Comparison of ENCODE assay signal across 16 mouse cellular contexts in genomic region chr13:111656309-111656708, GRCm38 (mm10). TPM values are rescaled to one million over a fixed set of nuclear protein-coding genes. Genes with fewer than 3 reads are reported as not detected.
DNase-seq lines count a peak whose midpoint lies in the region; ATAC-seq lines count a peak whose summit lies in the region.
"Had no signal": no experiment of that assay in that cellular context is flagged by ENCODE, and none has a peak within 500 bp of the region (broad histone marks: within the 10 kb centered on the region; RNA-seq: fewer than 3 reads in every experiment).

No protein-coding gene starts in this region.

- peak overlapping the region; percentile 73 for H3K4me2 ChIP-seq in liver, embryonic 12.5 days
- H3K4me2 ChIP-seq in forebrain, embryonic 11.5 days (ENCODE audit: low read depth, low read length, severe bottlenecking) = no peak overlapping the region
- H3K4me2 ChIP-seq: embryonic facial prominence, embryonic 12.5 days; forebrain, embryonic 12.5 days; heart, embryonic 12.5 days had no signal

- H3K9ac ChIP-seq in liver, embryonic 12.5 days = peak overlapping the region; percentile 25
- no peak overlapping the region for H3K9ac ChIP-seq in forebrain, embryonic 11.5 days (ENCODE audit: low read length)
- H3K9ac ChIP-seq: embryonic facial prominence, embryonic 12.5 days; forebrain, embryonic 12.5 days; heart, embryonic 12.5 days had no signal

- 16% methylated on average over 10 of the region's 10 CpGs for WGBS in liver, embryonic 12.5 days (ENCODE audit: insufficient replicate concordance)
- WGBS in forebrain, embryonic 10.5 days = 92% methylated on average over 10 of the region's 10 CpGs
- 81% methylated on average over 10 of the region's 10 CpGs for WGBS in forebrain, embryonic 11.5 days

- H3K27me3 ChIP-seq in liver, embryonic 12.5 days (replicated peaks) = no peaks in the 10 kb centered on the region
- no peaks in the 10 kb centered on the region for H3K27me3 ChIP-seq in forebrain, embryonic 10.5 days (ENCODE audit: poor library complexity, severe bottlenecking)
- no peaks in the 10 kb centered on the region for H3K27me3 ChIP-seq in forebrain, embryonic 11.5 days (ENCODE audit: control insufficient read depth, insufficient read depth, low read length)
- H3K27me3 ChIP-seq: embryonic facial prominence, embryonic 12.5 days; forebrain, embryonic 12.5 days; heart, embryonic 12.5 days had no signal

- no peaks in the 10 kb centered on the region for H3K36me3 ChIP-seq in liver, embryonic 12.5 days
- no peaks in the 10 kb centered on the region for H3K36me3 ChIP-seq in forebrain, embryonic 10.5 days (replicated peaks)
- H3K36me3 ChIP-seq in forebrain, embryonic 11.5 days (ENCODE audit: control insufficient read depth, insufficient read depth, low read length) = no peaks in the 10 kb centered on the region
- H3K36me3 ChIP-seq: embryonic facial prominence, embryonic 12.5 days; forebrain, embryonic 12.5 days; heart, embryonic 12.5 days had no signal

- peak; percentile 15 to 47 for DNase-seq in spleen, postnatal 36 days (ENCODE audit: low spot score in 2 of 2)
- DNase-seq in spleen, adult 18-20 months = no peak
- DNase-seq in forebrain, embryonic 10.5 days (ENCODE audit: extremely low spot score, low spot score) = no peak
- no peak for DNase-seq in right cerebral cortex, postnatal 4 days
- no peak for DNase-seq in forebrain, embryonic 11.5 days (ENCODE audit: low spot score)
- DNase-seq: cerebellum, adult 8-10 months; kidney, adult 2 months; kidney, postnatal 36 days; layer of hippocampus, adult 9-11 months; lung, postnatal 14 days had no signal

- H3K4me3 ChIP-seq in liver, embryonic 12.5 days = peak overlapping the region; percentile 36
- H3K4me3 ChIP-seq in forebrain, embryonic 10.5 days = no peak overlapping the region
- no peak overlapping the region for H3K4me3 ChIP-seq in forebrain, embryonic 11.5 days (ENCODE audit: low read depth, low read length)
- H3K4me3 ChIP-seq: embryonic facial prominence, embryonic 12.5 days; forebrain, embryonic 12.5 days; heart, embryonic 12.5 days had no signal

- peaks cover 59% of the 10 kb centered on the region for H3K4me1 ChIP-seq in liver, embryonic 12.5 days
- peaks cover 8% of the 10 kb centered on the region; the same call in 1 of the 2 replicates for H3K4me1 ChIP-seq in forebrain, embryonic 10.5 days
- no peaks in the 10 kb centered on the region for H3K4me1 ChIP-seq in forebrain, embryonic 11.5 days (replicated peaks; ENCODE audit: control insufficient read depth, insufficient read depth, low read length)
- H3K4me1 ChIP-seq: forebrain, embryonic 12.5 days; heart, embryonic 12.5 days had no signal

- H3K9me3 ChIP-seq in liver, embryonic 12.5 days (replicated peaks) = 0 out of 2 replicates have a peak, but pooled peaks cover under 1% of the 10 kb centered on the region
- H3K9me3 ChIP-seq in forebrain, embryonic 10.5 days = no peaks in the 10 kb centered on the region
- H3K9me3 ChIP-seq in forebrain, embryonic 11.5 days (ENCODE audit: control insufficient read depth, low read length) = no peaks in the 10 kb centered on the region
- H3K9me3 ChIP-seq: embryonic facial prominence, embryonic 12.5 days; forebrain, embryonic 12.5 days; heart, embryonic 12.5 days had no signal

- peak; percentile 20; the same call in 1 of the 2 replicates for ATAC-seq in common myeloid progenitor, adult 5-6 weeks (replicated peaks; ENCODE audit: low read depth, poor library complexity, severe bottlenecking)
- ATAC-seq in liver, embryonic 12.5 days = peak; percentile 88
- no peak for ATAC-seq in forebrain, embryonic 11.5 days (replicated peaks; ENCODE audit: low FRiP score)
- ATAC-seq: hindbrain, embryonic 16.5 days had no signal

- peak overlapping the region; percentile 86 for H3K27ac ChIP-seq in liver, embryonic 12.5 days
- no peak overlapping the region for H3K27ac ChIP-seq in forebrain, embryonic 10.5 days
- H3K27ac ChIP-seq in forebrain, embryonic 11.5 days (ENCODE audit: low read depth, low read length) = no peak overlapping the region
- H3K27ac ChIP-seq: embryonic facial prominence, embryonic 12.5 days; forebrain, embryonic 12.5 days had no signal

RNA-seq across cellular contexts. Expression of gene Mier3, which starts 24.5 kb away (rescaled TPM):
- 68.1 and 77.3 TPM in 2 replicates for total RNA-seq in common myeloid progenitor, adult 5-6 weeks (2017)
- polyA plus RNA-seq in liver, embryonic 12.5 days (2016; fragmentation: Nextera tagmentation; extraction: Ambion mirVana) = 17.6 and 18.2 TPM in 2 replicates
- 18.7 and 19.7 TPM in 2 replicates for polyA plus RNA-seq in forebrain, embryonic 10.5 days (2016; fragmentation: Nextera tagmentation; extraction: Ambion mirVana)
- polyA plus RNA-seq in forebrain, embryonic 11.5 days (2014; fragmentation: Nextera tagmentation; extraction: Ambion mirVana) = 22.8 and 25.3 TPM in 2 replicates

Comparison
In these comparisons a context has a peak if more than half of its experiments do, and no peak if none do; other contexts are left out.
1. DNase-seq: peak in spleen, postnatal 36 days (2 of 2); none in spleen, adult 18-20 months (0 of 2), forebrain, embryonic 10.5 days (single experiment), right cerebral cortex, postnatal 4 days (single experiment) and forebrain, embryonic 11.5 days (single experiment).